Mouse (Mus musculus) G1E-ER4 (cell line): Measurements from ENCODE around the gene Bicra. TPM values are rescaled to one million over a fixed set of nuclear protein-coding genes. Genes with fewer than 3 reads are reported as not detected.

Source experiments
- GATA1 ChIP-seq: IDR thresholded peaks from one replicate; pipeline ENCODE4 v1.8.0; 2012; ENCODE audit warnings: low read length, inconsistent platforms
- polyA plus RNA-seq: library from polyadenylated mRNA; stranded (reverse); fragments of >175 nt; gene quantifications from 2 replicates; pipeline ENCODE4 v1.2.3, GENCODE M21; 2012

Gene Bicra
- polyA plus RNA-seq, 1 experiment = 97.4 TPM

DNA sequence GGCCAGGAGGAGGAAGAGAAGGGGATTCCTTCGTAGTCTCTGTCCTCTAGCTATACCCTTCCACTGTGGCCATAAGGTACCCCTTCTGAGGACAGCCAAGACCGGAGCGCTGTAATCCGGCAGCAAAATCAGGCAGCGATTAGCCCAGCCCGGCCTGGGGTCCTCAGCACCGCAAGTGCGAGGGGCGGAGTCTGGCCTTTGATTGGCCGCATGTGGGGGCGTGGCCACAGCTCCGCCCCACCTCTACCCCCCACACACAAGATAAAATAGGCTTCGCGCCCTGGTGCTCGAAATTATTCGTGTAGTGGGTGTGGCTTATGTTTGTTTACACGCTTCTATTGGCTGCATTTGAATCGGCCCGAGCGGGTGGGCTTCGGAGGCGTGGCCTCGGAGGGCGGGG lies 5.0 kb upstream of the Bicra start:
- peak; percentile 5 for TF ChIP-seq GATA1

DNA sequence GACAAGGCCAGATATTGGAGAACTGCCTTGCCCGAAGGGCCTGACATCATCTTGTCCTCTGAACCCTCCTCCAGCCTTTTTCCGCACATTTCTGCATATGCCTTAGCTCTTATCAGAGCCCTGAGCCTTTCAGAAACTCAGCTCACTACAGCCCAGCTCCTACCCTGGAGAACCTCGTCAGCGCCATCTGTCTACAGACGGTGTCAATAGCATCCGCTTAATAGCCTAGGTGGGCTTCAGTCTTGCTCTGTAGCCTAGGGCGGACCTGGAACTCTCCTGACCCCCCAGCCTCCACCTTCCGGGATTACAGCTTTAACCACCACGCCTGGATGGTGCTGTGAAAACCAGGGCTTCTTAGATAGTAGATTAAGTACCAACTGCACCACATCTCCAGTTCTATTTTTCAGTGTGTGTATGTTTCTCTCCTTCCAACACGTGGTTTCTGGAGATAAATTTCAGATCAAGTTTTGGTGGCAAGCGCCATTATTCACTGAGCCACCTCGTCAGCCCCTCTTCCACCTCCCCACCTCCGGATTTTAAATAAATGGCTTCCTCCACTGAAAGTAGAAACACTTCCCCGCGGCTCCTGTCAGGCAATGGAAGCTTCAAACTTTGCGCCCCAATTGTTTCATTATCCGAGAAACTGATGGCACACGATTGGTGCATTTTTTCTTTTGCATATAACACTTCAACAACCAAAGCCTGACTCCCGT lies 4.3 kb upstream of the Bicra start:
- no peak for TF ChIP-seq GATA1

DNA sequence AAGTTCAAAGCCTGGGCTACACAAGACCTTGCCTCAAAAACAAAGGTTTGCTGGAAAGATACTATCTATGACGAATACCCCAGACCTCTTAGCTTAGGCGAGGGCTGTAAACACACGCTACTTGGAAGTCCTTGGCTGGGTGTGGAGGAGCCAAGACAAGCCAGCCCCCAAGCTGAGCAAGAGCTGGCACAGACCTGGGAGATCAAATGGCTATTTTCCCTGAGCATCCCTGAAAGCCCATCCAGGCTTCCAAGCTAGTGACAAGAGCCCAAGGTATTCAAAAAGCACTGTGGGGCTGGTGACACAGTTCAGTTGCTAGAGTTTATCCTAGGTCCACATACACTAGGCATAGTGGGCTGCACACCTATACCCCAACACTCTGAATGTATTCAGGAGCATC lies 2.9 kb upstream of the Bicra start:
- TF ChIP-seq GATA1 = no peak

DNA sequence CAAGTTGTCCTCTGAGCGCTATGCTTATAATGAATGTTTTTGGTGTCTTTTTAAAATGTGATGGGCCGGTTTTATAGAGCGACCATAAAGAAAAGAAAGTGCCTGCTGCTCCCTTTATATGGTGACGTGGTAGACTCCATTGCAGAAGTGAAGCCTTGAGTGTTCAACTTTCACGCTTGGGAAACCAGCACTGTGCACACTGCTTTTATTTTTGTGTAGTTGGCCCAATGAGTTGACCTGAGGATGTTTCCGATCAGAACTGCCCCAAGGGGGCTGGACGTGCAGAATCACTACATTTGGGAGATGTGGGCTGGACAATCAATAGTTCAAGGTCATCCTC lies 1.8 kb upstream of the Bicra start:
- TF ChIP-seq GATA1 = no peak

DNA sequence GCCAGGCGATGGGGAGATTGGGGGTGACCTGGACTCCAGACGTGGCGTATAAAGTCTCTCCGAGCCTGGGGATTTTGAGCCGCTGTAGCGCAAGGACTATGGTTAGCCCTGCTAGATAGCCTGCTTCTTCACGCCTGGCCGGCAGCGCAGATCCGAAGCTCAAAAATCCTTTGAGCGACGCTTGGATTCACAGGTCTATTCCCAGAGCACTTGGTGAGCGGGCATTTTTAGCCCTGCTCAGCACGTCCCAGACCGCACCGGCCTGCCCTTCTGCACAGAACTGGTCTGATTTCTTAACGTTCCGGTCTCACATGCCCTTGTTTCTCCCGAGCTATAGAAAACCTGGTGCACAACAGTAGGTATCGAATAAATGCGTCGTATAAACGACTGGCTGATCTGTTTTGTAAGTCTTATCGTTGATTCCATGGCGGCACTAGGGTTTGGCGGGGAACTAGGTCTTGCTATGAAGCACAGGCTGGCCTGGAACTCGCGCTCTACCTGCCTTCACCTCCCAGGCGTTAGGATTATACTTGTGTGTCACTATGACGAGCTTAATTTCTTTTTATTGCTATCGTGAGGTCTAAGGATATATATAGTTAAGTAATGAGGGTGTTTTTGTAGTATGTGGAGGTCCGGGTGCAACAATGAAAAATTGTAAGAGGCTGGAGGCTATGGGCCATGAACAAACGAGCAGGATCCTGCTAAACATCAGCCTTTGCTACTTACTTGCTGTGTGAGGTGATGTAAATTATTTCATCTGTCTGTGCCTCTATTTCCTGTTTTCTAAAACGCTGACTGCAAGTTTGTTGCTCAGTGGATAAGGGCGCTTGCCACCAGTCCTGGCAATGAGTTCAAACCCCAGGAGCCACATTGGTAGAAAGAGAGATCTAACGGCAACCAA lies 1.2 kb upstream of the Bicra start:
- no peak for TF ChIP-seq GATA1

DNA sequence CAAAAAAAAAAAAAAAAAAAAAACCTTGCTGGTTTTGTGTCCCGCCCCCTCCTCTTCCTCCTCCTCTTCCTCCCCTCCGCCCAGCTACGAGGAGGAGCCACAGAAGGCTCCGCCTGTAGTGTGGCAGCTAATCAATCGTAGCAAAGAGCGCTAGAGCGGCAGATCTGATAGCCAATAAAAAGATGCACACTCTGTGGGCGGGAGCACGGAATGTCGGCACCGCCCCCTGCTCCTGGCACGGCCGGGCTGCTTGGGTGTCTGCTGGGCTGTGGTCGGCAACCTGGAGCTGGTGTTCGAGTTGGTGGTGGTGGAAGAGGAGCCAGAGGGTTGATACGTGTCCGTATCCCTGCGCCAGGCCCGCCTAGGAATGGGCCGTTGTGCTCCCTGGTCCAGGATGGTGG lies 443 bp upstream of the Bicra start:
- TF ChIP-seq GATA1 = no peak

DNA sequence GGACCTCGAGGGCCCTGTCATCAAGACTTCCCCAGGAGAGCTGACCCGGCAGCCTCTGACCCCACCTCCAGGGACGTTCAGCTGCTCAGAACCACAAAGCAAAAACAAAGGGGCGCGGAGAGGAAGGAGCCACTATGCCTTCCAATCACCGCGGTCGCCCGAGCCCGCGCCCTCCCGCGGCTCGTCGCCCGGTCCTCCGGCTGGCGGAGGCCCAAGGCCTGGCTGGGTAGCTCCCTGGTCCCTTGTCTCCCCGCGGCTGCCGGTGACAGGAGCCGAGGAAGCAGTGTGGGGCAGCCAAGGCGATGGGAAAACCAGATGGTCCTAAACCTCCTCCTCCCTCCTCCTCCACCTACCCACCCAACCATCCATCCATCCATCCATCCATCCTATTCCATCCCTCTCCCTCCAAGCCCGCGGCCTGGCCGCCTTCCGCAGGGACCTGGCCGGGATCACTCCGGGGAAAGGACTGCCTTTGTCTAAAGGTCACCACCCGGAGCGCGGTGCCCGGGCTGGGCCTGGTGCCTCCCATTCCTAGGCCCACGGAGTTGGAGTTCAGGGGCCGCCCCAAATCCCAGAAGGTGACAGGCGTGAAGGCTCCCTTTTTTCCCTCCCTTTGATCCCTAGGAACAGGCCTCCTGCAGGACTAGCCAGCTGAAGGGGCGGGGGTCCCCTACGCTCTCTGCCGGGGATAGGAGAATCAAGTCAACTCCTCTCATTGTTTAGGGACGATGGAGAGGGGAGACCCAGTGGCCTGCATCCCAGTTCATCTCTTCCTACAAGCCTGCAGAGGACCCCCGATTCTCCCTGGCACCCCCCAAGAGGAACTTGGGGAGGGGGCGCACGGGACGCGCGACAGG lies 1.0 kb downstream of the Bicra start:
- TF ChIP-seq GATA1 = no peak

DNA sequence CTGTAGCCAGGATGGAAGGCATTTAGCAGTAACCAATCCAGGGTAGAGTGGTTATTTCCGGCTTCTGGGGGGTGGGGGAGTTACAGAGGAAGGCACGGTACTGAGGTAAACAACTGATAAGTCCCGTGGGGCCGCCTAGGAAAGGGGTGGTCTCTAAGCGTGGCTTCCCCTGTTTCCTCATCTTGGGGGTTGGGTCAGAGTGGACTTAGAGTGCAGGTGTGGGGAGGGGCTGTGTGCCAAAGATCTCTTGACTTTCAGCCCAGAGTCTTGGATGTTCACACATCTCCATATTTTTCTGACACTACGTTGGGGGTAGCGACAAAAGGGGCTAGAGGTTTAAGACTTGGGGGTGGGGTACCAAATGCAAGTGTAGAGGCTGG lies 1.6 kb downstream of the Bicra start:
- TF ChIP-seq GATA1 = no peak

DNA sequence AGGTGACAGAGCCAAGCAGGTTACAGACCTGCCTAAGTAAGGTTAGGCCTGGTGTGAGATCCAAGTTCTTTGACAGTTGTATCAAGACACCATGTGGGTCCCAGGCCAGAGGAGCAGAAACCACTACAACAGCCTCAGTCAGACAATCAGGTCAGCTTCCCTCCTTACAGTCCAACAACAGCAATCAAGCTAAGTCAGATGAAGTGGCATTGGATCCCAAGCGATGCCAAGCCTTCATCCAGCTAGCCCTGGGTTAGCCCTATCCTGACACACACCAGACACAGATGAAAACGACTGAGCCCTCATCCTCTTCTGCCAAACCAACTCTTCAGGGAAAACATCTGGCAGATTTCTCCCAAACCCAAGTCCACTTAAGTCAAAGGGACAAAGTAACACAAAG lies 2.2 kb downstream of the Bicra start:
- no peak for TF ChIP-seq GATA1

DNA sequence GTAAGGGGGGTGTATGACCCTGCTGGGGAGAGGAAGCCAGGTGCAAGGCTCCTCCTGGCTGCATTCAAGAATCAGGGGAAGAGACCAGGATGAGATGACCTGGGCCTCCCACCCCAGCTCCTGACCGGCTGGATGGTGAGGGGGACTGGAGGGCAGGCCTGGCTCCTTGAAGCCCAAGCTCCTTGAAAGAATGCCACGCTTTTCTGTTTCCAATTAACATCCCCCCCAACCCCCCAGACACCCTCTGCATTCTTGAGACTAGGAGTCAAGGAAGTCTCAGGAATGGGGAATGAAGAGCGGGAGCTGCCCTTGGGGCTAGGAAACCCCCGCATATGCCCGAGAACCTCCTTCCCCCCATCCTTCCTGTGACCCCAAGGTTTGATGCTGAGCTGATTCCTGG lies 3.2 kb downstream of the Bicra start:
- no peak for TF ChIP-seq GATA1

DNA sequence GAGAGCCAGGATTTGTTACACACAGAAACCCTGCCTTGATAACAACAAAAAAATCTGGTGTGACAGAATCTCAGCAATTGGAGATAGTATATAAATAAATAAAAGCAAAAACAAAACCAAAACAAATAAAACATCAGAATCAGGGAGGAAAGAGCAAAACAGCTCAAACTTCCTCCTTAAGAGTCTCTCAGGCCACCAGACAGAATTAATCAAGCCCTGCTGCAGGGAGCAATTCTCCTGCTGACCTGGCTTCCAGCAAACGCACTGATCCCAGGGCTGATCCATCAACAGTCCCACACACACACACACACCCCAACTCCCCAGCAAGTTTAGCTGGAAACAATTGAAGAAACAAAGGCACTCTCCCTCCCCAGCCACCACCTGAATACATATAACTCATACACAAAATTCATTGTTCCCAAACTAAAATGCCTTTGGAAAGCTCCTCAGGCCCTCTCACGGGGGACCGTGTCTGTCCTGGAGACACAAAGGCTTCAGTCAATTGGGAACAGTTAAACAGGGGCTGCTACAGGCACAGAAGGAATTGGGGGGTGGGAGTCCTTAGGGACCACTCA lies 3.8 kb downstream of the Bicra start:
- no peak for TF ChIP-seq GATA1

DNA sequence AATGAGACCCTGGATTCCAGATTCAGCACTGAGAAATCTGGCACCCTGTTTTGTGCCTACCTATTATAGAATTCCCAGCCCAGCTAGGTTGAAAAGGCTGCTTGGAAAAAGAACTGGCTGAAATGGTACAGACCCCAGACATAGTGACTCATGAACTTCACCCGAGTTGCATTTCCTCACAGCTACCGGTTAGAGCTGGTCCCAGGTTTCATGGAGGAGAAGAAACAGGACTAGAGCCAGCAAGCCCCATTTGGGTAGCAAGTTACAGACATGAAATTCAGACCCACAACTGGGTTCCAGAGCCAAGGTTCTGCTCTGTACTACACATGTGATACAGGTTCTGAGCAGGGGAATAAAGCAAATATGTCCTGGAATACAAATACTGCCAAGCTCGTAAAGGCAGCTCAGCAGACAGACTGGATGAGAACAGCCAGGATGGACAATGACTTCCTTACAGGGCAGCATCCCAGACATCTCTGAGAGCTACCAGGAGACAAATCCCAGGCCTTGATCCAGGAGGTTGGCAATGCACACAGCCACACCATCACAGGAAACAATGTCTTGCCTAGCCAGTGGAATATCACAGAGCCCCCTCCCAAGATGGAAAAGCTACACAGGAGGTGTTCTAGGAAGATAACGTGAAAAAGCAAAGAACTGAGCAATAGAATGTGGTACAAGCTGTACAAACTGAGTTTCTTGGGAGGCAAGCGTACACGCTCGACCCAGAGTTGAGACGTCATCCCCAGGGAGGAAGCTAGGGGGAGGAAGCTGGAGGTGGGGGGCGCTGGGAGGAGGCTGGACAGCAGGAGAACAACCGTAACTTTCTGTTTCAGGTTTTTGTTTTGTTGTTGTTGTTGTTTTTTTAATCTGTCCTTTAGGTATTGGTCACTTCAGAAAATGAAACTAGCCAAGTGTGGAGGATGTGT lies 4.6 kb downstream of the Bicra start:
- TF ChIP-seq GATA1 = no peak

DNA sequence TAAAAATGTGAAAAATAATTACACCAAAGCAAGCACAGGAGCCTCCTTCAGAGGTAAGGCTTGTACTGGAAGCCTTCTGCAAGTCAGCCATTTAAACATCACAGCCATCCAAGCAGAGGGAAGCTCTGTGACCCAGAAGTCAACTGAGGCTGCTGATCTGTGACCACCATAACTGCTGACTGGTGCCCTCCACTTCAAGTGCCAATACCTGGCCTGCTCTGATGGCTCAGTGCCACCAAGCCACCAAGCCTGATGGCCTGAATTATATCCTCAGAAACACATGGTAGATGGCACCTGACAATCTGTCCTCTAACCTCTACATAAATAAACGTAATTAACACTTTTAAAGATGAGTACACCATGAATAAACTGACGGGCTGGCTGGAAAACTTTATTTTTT lies 6.5 kb downstream of the Bicra start:
- TF ChIP-seq GATA1 = no peak

DNA sequence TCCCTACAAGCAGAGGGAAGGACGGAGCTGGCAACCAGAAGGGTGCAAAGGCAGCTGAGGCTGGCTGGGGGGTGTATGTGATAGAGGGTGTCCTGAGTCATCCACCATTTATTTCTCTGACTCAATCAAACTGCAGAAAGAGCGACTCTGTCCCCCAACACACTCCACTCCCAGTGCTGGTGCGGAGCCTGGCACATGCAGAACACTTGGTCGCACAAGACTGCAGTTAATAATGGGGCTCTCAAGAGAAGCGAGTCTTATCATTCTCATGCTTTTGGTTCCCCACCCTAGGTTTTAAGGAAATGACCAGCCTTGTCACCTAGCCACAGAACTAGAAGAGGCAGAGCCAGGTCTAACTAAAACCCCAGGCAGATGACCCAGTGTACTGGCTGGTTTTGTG lies 8.4 kb downstream of the Bicra start:
- TF ChIP-seq GATA1 = no peak

DNA sequence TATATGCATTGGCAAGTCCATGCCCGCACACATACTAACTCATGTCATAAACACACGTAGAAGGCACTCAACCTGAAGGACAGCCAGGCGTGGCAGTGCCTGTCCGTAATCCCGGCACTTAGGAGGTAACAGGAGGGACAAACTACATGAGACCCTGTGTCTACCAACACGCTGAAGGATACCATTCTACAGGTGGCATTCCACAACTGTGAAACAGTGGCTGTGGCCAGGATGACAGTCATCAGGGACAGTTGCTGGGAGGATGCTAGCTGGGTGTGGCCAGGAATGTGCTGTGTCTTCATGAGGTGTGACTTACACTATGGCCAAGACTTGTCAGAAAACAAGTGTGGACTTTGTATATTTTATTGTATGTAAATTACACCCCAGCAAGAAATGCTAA lies 10.7 kb downstream of the Bicra start:
- TF ChIP-seq GATA1 = no peak
